10 mouse cellular contexts compared by ENCODE assay signal in genomic region chr17:73225996-73226395, GRCm38 (mm10).
DNase-seq lines count a peak whose midpoint lies in the region; ATAC-seq lines count a peak whose summit lies in the region.
"Had no signal": no experiment of that assay in that cellular context is flagged by ENCODE, and none has a peak within 500 bp of the region (broad histone marks: within the 10 kb centered on the region; RNA-seq: fewer than 3 reads in every experiment).

No protein-coding gene starts in this region.

- H3K36me3 ChIP-seq in embryonic facial prominence, embryonic 14.5 days (ENCODE audit: control insufficient read depth, insufficient read depth, low read length), result no peaks in the 10 kb centered on the region
- no peaks in the 10 kb centered on the region for H3K36me3 ChIP-seq in hindbrain, embryonic 13.5 days

- DNase-seq in embryo, embryonic 10 days (ENCODE audit: low spot score), result peak; percentile 21
- DNase-seq in embryo, embryonic 9.5 days (ENCODE audit: extremely low spot score), result no peak
- DNase-seq in embryonic facial prominence, embryonic 14.5 days (ENCODE audit: low spot score), result no peak
- DNase-seq in mesoderm, embryonic 11.5 days (ENCODE audit: low read depth, low spot score), result peak; percentile 60
- no peak for DNase-seq in spleen, adult 12 weeks (ENCODE audit: low spot score)
- no peak for DNase-seq in natural killer cell, adult 2 months (ENCODE audit: low spot score in 2 of 2)
- DNase-seq: adrenal gland, adult 2 months; gastrocnemius, postnatal 10 days had no signal

- no peaks in the 10 kb centered on the region for H3K9me3 ChIP-seq in embryonic facial prominence, embryonic 14.5 days (ENCODE audit: control insufficient read depth, low read length)
- H3K9me3 ChIP-seq in hindbrain, embryonic 13.5 days, result no peaks in the 10 kb centered on the region

- 55% methylated on average over 5 of the region's 5 CpGs for WGBS in embryonic facial prominence, embryonic 14.5 days
- 26% methylated on average over 5 of the region's 5 CpGs for WGBS in hindbrain, embryonic 13.5 days

- no peak overlapping the region; the same call in 1 of the 2 replicates for H3K27ac ChIP-seq in embryonic facial prominence, embryonic 14.5 days (replicated peaks; ENCODE audit: low read depth, low read length)
- peak overlapping the region; percentile 87 for H3K27ac ChIP-seq in hindbrain, embryonic 13.5 days

- H3K9ac ChIP-seq in embryonic facial prominence, embryonic 14.5 days (ENCODE audit: low read depth, low read length), result no peak overlapping the region
- 0 out of 2 replicates have a peak overlapping the region, but pooled peaks have one; percentile 9 for H3K9ac ChIP-seq in hindbrain, embryonic 13.5 days

- no peaks in the 10 kb centered on the region for H3K27me3 ChIP-seq in embryonic facial prominence, embryonic 14.5 days (replicated peaks; ENCODE audit: control insufficient read depth, insufficient read depth, low read length)
- H3K27me3 ChIP-seq in hindbrain, embryonic 13.5 days, result no peaks in the 10 kb centered on the region

- no peak overlapping the region for H3K4me2 ChIP-seq in embryonic facial prominence, embryonic 14.5 days (ENCODE audit: low read depth, low read length)
- no peak overlapping the region for H3K4me2 ChIP-seq in hindbrain, embryonic 13.5 days

- H3K4me1 ChIP-seq in embryonic facial prominence, embryonic 14.5 days (ENCODE audit: control insufficient read depth, insufficient read depth, low read length), result peaks cover 18% of the 10 kb centered on the region
- H3K4me1 ChIP-seq in hindbrain, embryonic 13.5 days (replicated peaks), result peaks cover 36% of the 10 kb centered on the region

- peak; percentile 53; the same call in 1 of the 2 replicates for ATAC-seq in embryonic facial prominence, embryonic 14.5 days (ENCODE audit: low read depth)
- ATAC-seq in hindbrain, embryonic 13.5 days (ENCODE audit: low FRiP score), result peak; percentile 45
- ATAC-seq in CD4-positive, CD25-positive, alpha-beta regulatory T cell, adult 4 months, result no peak

- H3K4me3 ChIP-seq in embryonic facial prominence, embryonic 14.5 days (ENCODE audit: low read depth, low read length), result no peak overlapping the region
- H3K4me3 ChIP-seq in hindbrain, embryonic 13.5 days, result no peak overlapping the region

Comparison
In these comparisons a context has a peak if more than half of its experiments do, and no peak if none do; other contexts are left out.
1. DNase-seq: peak in embryo, embryonic 10 days (single experiment) and mesoderm, embryonic 11.5 days (single experiment); none in embryo, embryonic 9.5 days (single experiment), embryonic facial prominence, embryonic 14.5 days (single experiment), spleen, adult 12 weeks (single experiment) and natural killer cell, adult 2 months (0 of 2).